Mouse (Mus musculus) stomach, embryonic 14.5 days (tissue): Measurements from ENCODE around the gene Tceal8. TPM values are rescaled to one million over a fixed set of nuclear protein-coding genes. Genes with fewer than 3 reads are reported as not detected.
"Not testable (repeated sequence)": the region's sequence is repeated elsewhere in the genome, so short reads cannot be mapped to it uniquely, and the experiment has no call there.

ENCODE experiments used
- ATAC-seq: fragments of 200-750 bp; cut with Nextera tagmentation; 2 replicates; pipeline ENCODE4 v1.8.0; 2017; ENCODE audit warnings: low read depth, moderate TSS enrichment; ENCODE audit not compliant: insufficient number of reproducible peaks, insufficient read depth, low FRiP score
- H3K27ac ChIP-seq: fragments of 300-500 bp; sonication (generic); 2 replicates; pipeline ENCODE4 v1.5.1; 2014; ENCODE audit warnings: mild to moderate bottlenecking, low read length, moderate library complexity, mixed read lengths
- H3K27me3 ChIP-seq: fragments of 300-500 bp; sonication (generic); 2 replicates; pipeline ENCODE4 v1.6.1; 2014; ENCODE audit warnings: low read length, control low read depth, mixed read lengths; ENCODE audit not compliant: control insufficient read depth, insufficient read depth
- H3K36me3 ChIP-seq: fragments of 300-500 bp; sonication (generic); 2 replicates; pipeline ENCODE4 v1.6.1; 2014; ENCODE audit warnings: mild to moderate bottlenecking, control low read depth, low read length, moderate library complexity, mixed read lengths; ENCODE audit not compliant: control insufficient read depth, insufficient read depth
- H3K4me1 ChIP-seq: fragments of 300-500 bp; sonication (generic); 2 replicates; pipeline ENCODE4 v1.6.1; 2014; ENCODE audit warnings: low read length, control low read depth, mixed read lengths; ENCODE audit not compliant: control insufficient read depth, insufficient read depth
- H3K4me2 ChIP-seq: fragments of 300-500 bp; sonication (generic); replicated peaks from 2 replicates; pipeline ENCODE4 v1.6.1; 2014; ENCODE audit warnings: low read depth, low read length, control low read depth
- H3K4me3 ChIP-seq: fragments of 300-500 bp; sonication (generic); 2 replicates; pipeline ENCODE4 v1.5.1; 2014; ENCODE audit warnings: low read depth, low read length, control low read depth
- H3K9ac ChIP-seq: fragments of 300-500 bp; sonication (generic); replicated peaks from 2 replicates; pipeline ENCODE4 v1.6.1; 2014; ENCODE audit warnings: low read depth, mild to moderate bottlenecking, control low read depth, low read length, moderate library complexity, mixed read lengths
- H3K9me3 ChIP-seq: fragments of 300-500 bp; sonication (generic); 2 replicates; pipeline ENCODE4 v1.6.1; 2016; ENCODE audit warnings: low read depth, low read length, control low read depth; ENCODE audit not compliant: control insufficient read depth
- WGBS: fragments of 180-500 bp; shearing (Covaris S2); extraction: QIAGEN DNeasy Blood & Tissue Kit; methylation state at CpG from one replicate; pipeline ENCODE4 v1.1.7; 2014; 5-methylcytosine and 5-hydroxymethylcytosine counted together
- polyA plus RNA-seq: library from polyadenylated mRNA; unstranded; fragments of >200 nt; fragmentation: Nextera tagmentation; extraction: Ambion mirVana; gene quantifications from 2 replicates; pipeline ENCODE4 v1.2.1, GENCODE M21; 2014

Tceal8 gene
- polyA plus RNA-seq, result 201 and 204 TPM in 2 replicates

DNA sequence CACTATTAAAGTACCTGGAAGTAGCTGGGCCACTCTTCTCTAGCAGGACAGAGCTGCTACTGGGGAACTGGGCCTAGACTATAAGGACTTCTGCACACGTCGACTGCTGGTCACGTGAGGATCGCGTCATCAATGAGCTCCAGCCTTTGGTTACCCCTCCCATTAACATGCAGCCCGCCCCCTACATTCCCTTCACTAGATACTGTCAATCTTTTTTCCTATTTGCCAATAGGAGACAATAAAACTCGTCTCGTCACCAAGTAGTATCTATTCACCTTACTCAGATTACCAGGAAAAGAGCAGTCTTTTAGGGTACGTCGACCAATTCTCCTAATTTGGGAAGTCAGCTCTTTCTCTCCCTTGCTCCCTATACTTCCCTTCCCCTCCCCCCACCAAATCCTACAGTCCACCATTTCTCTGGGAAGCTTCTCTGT, at the start of gene Tceal8:
Gene Tceal8 (minus strand): TSS at position 225 of the 434 bp plus-strand sequence.
- ATAC-seq, result peak; percentile 96
- peak within 1 kb of the TSS; percentile 46 for H3K4me3 ChIP-seq
- WGBS, result 30% methylated on average over 10 of the region's 10 CpGs
- no peaks in the 10 kb centered on the region for H3K9me3 ChIP-seq
- H3K36me3 ChIP-seq, result peaks cover 4% of the 10 kb centered on the region; the same call in 1 of the 2 replicates
- H3K27me3 ChIP-seq, result no peaks in the 10 kb centered on the region
- peak within 1 kb of the TSS; percentile 38 for H3K4me2 ChIP-seq
- no peaks in the 10 kb centered on the region for H3K4me1 ChIP-seq
- H3K27ac ChIP-seq, result peak within 1 kb of the TSS; percentile 90
- H3K9ac ChIP-seq, result peak within 1 kb of the TSS; percentile 57

DNA sequence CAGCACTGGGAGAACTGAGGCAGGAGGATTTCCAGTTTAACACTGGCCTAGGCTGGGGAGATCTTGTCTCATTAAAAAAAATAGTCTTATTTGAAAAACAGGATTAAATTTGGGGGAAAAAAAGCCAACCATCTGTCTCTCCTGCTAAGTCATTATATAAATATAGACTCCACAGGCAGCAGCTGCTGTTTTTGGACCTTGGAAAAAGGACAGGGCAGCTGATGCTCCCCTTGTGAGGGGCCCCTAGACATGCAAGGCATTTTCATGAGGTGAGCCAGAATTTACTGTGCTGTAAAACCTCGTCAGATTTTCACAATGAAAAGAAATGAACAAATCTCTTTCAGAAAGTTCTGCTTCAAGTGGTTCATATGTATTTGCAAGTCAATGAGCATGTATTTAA, 44.2 kb upstream of the Tceal8 start:
- no peaks in the 10 kb centered on the region for H3K27me3 ChIP-seq
- no peak for ATAC-seq
- no peaks in the 10 kb centered on the region for H3K4me1 ChIP-seq
- H3K4me2 ChIP-seq, result no peak overlapping the region
- 53% methylated on average over 1 of the region's 1 CpGs for WGBS
- no peak overlapping the region for H3K9ac ChIP-seq
- no peak overlapping the region for H3K4me3 ChIP-seq
- no peaks in the 10 kb centered on the region for H3K9me3 ChIP-seq
- no peaks in the 10 kb centered on the region for H3K36me3 ChIP-seq
- no peak overlapping the region for H3K27ac ChIP-seq

DNA sequence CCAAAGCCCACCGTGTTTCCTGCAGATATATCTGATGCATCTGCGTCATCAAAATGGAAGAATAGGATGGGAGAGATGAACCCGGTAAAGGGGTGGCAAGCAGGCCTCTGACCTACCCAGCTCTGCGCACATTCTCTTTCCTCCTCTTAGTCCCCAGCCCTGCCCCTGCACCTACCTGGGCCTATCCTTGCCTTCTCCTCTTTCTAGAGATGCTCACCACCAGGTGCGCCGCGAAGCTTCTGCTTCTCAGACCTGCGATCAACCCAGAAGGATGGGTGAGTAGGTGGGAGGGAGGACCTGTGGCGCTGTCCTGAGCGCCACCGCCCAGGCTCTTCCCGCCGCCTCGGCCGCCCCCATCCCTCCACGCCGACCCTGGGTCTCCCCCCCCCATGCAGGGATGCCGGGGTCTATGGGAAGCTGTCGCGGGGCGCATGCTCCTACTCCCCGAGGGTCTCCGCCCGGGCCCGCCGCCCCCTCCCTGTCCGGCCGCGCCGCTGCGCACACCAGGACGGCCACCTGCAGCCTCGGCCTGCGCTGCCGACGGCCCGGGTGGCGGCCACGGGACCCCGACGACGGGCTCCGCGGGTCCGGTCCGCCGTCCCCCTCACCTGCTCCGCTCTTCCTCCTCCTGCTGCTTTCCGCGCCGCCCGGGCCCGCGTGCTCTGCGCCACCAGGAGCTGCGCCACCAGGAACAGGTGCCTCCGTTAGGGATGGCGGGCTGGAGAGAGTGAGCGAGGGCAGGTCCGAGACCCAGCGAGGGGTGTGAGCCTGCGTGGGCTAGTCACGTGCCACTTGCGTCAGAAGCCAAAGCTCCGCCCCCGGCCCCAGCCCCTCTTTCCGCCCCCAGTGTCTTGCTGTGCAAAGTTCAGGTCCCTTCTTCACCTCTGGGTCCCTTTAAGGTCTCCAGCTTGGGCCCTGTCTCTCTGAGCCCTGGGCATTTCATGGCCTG, 42.9 kb upstream of the Tceal8 start, which contains the start of the genes Tceal7 and Bex1:
Gene Tceal7 (plus strand): TSS at position 51 of the 949 bp plus-strand sequence.
Gene Bex1 (minus strand): TSS at position 785 of the 949 bp plus-strand sequence.
- not testable (repeated sequence) for H3K27me3 ChIP-seq, H3K9ac ChIP-seq, H3K27ac ChIP-seq, H3K9me3 ChIP-seq, H3K36me3 ChIP-seq, H3K4me1 ChIP-seq
- peak within 1 kb of the TSS; percentile 28; the same call in 1 of the 2 replicates for H3K4me2 ChIP-seq
- peak; percentile 91 for ATAC-seq
- peak within 1 kb of the TSS; percentile 17; the same call in 1 of the 2 replicates for H3K4me3 ChIP-seq
- WGBS, result 21% methylated on average over 6 of the region's 67 CpGs

DNA sequence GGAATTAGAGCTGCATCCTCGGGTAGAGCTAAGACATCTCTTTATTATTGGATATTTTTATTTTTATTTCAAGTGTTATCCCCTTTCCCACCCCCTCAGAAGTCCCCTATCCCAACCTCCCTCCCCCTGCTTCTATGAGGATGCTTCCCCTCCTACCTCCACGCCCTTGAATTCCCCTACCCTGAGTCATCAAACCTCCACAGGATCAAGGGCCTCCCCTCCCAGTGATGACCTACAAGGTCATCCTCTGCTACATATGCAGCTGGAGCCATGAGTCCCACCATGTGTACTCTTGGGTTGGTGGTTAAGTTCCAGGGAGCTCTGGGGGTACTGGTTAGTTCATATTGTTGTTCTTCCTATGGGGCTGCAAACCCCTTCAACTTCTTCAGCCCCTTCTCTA, 41.3 kb upstream of the Tceal8 start:
- Histone ChIP-seq H3K4me3 (no peak overlapping the region), H3K27me3 (no peaks in the 10 kb centered on the region), H3K9me3 (no peaks in the 10 kb centered on the region), H3K27ac (no peak overlapping the region), H3K36me3 (no peaks in the 10 kb centered on the region), H3K4me2 (no peak overlapping the region), H3K9ac (no peak overlapping the region), H3K4me1 (no peaks in the 10 kb centered on the region)
- WGBS, result 53% methylated on average over 2 of the region's 2 CpGs
- ATAC-seq, result no peak

DNA sequence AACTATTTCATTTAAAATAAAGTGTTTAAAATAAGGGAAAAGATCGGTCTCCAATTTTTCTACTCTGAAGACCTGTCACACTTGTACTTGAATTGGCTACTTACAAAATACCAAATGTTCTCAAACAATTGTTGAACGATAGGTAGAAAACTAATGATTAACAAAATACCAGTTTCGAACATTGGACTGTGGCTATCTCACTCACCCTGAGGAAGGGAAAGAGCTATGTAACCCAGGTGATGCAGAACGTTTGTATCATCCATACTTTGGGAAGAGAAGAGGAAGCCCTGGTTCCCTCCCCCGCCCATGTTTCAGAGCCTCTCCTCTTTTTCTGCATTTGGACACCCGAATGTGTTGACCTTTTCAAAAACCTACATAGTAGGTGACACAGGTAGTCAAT, 32.3 kb upstream of the Tceal8 start:
- no peak overlapping the region for H3K4me2 ChIP-seq
- no peaks in the 10 kb centered on the region for H3K4me1 ChIP-seq
- no peak overlapping the region for H3K4me3 ChIP-seq
- ATAC-seq, result no peak
- no peak overlapping the region for H3K27ac ChIP-seq
- no peaks in the 10 kb centered on the region for H3K36me3 ChIP-seq
- H3K27me3 ChIP-seq, result no peaks in the 10 kb centered on the region
- no peaks in the 10 kb centered on the region for H3K9me3 ChIP-seq
- 78% methylated on average over 6 of the region's 6 CpGs for WGBS
- no peak overlapping the region for H3K9ac ChIP-seq

DNA sequence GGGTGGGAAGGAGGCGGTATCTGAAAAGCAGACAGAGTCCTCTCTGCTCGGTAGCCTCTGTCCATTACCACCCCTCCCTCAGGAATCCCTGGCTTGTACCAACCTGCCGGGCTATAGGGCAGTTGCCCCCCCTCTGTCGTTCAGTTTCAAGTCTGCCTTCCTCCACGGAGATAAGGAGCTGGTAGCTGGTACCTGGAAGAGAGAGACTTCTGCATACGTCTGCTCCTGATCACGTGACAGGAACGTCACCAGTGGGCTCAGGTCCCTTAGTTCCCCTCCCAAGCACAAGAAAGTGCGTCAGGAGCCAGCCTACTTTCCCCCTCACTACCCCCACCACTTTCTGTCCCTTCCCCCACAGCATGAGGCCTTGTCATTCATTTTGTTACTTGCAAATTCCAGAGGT, 31.5 kb upstream of the Tceal8 start, which contains the start of gene Tceal5:
Gene Tceal5 (minus strand): TSS at position 213 of the 403 bp plus-strand sequence.
- no peak within 1 kb of the TSS for H3K9ac ChIP-seq
- H3K4me3 ChIP-seq, result peak within 1 kb of the TSS; percentile 31
- no peaks in the 10 kb centered on the region for H3K4me1 ChIP-seq
- no peaks in the 10 kb centered on the region for H3K36me3 ChIP-seq
- 18% methylated on average over 9 of the region's 9 CpGs for WGBS
- peak within 1 kb of the TSS; percentile 44 for H3K4me2 ChIP-seq
- ATAC-seq, result peak; percentile 49; the same call in 1 of the 2 replicates
- H3K27me3 ChIP-seq, result no peaks in the 10 kb centered on the region
- no peak within 1 kb of the TSS for H3K27ac ChIP-seq
- no peaks in the 10 kb centered on the region for H3K9me3 ChIP-seq

DNA sequence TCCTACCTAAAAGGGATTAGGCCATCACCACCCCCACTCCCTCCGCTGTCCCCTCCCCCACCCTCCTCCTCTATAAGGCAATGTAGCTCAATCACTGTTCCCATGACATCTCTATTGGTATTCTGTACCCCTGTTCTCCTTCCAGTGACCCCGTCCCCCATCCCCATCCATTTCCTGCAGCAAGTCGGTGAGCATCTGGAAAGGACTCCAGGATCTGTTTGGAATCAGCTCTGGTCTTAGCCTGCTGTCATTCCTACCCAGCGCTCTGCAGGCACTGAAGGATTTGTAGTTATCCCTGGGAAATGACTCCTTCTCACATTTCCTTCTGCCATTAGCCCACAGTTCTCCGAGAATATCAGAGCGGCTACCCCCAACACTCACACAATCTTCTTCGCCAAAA, 31.1 kb upstream of the Tceal8 start:
- H3K9ac ChIP-seq, result no peak overlapping the region
- peak overlapping the region; percentile 44 for H3K4me2 ChIP-seq
- H3K4me1 ChIP-seq, result no peaks in the 10 kb centered on the region
- ATAC-seq, result 0 out of 2 replicates have a peak, but pooled peaks have one; percentile 28
- H3K27me3 ChIP-seq, result no peaks in the 10 kb centered on the region
- H3K4me3 ChIP-seq, result peak overlapping the region; percentile 31
- WGBS, result 20% methylated on average over 7 of the region's 7 CpGs
- no peaks in the 10 kb centered on the region for H3K9me3 ChIP-seq
- no peak overlapping the region for H3K27ac ChIP-seq
- H3K36me3 ChIP-seq, result no peaks in the 10 kb centered on the region

DNA sequence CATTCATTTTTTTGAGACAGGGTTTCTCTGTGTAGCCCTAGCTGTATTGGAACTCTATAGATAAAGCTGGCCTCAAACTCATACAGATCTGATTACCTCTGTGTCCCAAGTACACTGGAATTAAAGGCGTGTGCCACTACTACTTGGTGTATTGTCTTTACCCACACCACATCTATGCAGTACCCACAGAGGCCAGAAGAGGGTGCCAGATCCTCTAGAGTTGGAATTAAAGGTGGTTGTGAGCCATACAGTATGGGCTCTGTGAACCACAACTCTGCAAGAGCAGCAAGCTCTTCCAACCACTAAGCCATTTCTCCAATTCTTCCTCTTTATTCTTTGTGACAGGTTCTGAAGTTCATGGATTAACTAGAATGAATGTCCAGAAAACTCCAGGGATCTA, 24.7 kb upstream of the Tceal8 start:
- Histone ChIP-seq H3K36me3 (no peaks in the 10 kb centered on the region), H3K27me3 (no peaks in the 10 kb centered on the region), H3K9me3 (no peaks in the 10 kb centered on the region), H3K4me3 (no peak overlapping the region), H3K4me1 (no peaks in the 10 kb centered on the region), H3K27ac (no peak overlapping the region), H3K4me2 (no peak overlapping the region), H3K9ac (no peak overlapping the region)
- WGBS, result 54% methylated on average over 1 of the region's 1 CpGs
- no peak for ATAC-seq
